Mouse (Mus musculus) neutrophil, adult 5-6 weeks (primary cell): Measurements from ENCODE around the gene Itga11. TPM values are rescaled to one million over a fixed set of nuclear protein-coding genes. Genes with fewer than 3 reads are reported as not detected.
A peak's percentile ranks its signal among the peaks of the same experiment; 100 is the strongest.
"Not testable (repeated sequence)": the region's sequence is repeated elsewhere in the genome, so short reads cannot be mapped to it uniquely, and the experiment has no call there.

ENCODE experiments used
- ATAC-seq: fragments of 151-379, 151-347 bp; 2 replicates; pipeline ENCODE4 v1.8.0; 2017; ENCODE audit warnings: mild to moderate bottlenecking, moderate TSS enrichment; ENCODE audit not compliant: insufficient number of reproducible peaks, poor library complexity, low FRiP score, severe bottlenecking; ENCODE audit errors: extremely low read depth
- total RNA-seq: library from RNA; stranded (forward); fragments of 200-1000 nt; gene quantifications from 2 replicates; pipeline ENCODE4 v1.2.3, GENCODE M21; 2017

Itga11 gene
- total RNA-seq, 1 experiment from 2014 or later, result not detected

DNA sequence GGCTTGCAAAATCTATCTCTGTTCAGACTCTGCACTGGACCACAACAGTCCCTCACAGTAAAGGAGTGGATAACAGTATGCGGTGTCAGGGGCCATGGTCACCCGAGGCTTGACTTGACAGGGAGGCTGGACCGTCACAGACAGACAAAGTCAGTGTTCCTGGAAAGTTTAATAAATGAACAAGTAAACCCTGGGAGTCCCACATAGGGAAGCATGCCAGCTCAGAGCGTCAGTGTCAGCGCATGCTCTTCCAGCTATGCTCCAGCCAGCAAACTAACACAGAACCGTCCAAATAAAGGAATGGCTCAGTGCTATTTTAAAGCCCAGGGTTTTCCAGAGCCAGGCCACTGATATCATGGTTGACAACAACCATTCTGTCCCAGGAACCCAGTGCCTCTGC, 69.0 kb downstream of the Itga11 start:
- ATAC-seq, result no peak

DNA sequence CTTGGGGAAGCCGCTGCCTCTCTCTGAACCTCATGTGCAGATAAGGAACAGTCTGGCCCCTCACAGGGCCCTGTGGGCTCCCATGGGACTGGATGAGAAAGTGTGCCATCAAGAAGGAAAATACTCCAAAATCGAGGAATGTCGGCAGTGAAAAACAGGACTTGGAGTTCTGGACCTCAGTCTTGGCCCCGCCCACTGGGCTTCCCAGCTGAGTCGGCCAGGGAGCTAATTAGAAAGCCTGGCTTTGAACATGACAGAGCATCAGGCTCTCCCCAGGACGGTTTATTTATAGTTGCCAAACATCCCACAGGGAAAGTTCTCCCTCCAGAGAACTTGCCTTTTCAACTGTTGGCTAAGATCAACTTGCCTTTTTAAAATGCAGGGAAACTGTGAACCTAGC, 72.0 kb downstream of the Itga11 start:
- no peak for ATAC-seq

DNA sequence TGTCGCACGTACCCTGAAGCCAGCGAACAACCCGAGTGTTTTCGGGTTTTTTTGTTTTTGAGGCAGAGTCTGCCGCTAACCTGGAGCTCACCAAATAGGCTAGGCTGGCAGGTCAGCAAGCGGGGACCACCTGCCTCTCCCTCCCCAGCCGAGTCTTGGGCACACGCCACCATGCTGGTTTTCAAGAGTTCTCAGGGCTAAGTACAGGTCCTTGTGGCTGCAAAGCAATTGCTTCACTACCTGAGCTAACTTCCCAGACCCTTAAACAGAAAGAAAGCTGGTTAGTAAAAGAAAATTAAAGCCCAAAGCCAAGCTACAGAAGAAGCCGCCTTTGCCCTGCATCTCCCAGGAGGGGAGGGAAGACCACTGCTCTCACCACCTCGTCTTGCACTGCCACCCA, 72.8 kb downstream of the Itga11 start:
- no peak for ATAC-seq

DNA sequence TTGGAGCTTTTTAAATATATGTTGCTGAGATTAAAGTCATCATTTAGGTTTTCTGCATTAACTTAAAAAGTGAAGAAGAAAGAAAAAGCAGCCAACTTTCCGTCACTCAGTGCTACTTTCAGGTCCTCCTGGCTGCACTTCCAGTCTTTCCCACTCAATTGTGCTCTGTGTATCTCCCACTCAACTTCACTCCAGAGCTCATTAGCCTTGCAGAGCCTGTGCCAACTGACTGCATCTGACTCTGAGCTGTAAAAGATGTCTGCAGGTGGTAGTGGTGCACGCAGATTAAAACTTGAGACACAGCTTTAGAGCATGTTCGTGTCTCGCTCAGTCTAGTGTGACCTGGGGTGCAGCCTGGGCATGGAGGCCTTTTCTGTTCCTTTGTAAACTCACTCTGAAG, 80.7 kb downstream of the Itga11 start:
- ATAC-seq, result no peak

DNA sequence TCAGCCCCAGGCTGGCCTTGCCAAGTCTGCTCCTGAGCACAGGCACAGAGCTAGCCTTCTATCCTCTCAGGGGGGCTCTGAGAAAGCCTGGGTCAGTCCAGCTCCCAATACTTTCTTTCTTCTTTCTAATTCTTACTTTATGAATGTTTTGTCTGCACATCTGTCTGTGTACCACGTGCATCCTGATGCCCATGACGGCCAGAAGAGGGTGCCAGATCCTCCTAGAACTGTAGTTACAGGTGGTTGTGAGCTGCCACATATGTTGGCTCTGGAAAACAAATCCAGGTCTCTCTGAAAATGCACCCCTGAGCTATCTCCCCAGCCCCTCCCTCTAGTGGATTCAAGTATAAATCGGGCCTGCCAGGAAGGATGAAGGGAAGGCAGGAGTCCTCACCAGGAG, 82.0 kb downstream of the Itga11 start:
- ATAC-seq, result no peak

DNA sequence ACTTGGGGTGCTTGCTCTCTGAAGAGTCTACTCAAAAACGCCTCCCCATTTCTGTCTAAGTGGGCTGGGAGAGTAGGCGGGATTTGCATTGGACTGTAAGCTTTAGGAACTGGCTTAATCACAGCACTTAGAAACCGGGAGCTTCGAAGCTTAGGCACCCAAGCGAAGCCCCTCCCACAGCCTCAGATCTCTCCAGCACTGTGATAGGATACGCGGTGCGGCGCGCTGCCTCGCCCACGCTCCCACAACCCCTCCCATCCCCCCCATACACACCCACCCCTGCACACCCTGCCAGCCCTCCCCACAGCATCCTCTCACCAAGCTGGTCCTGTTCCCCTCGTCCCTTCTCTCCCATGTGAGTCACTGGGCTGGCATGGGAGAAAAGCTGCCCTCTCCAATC, 85.9 kb downstream of the Itga11 start:
- no peak for ATAC-seq

DNA sequence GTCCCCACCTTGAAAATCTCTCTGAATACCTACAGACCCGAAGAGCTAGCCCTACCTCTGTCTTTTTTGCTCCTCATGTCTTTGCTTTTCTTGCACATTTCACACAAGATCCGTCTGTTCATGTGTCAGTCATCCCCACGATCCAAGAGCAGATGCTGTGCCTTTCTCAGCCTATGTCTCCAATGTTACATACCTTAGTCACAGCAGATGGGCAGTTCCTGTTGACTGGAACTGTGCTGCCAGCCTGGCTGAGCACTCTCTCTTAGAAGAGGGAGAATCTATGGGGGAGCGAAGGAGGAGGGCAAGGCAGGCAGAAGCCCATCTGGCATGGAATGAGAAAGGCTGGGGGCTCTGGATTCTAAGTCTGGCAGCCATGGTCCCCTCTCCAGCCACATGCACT, 87.7 kb downstream of the Itga11 start:
- ATAC-seq, result no peak

DNA sequence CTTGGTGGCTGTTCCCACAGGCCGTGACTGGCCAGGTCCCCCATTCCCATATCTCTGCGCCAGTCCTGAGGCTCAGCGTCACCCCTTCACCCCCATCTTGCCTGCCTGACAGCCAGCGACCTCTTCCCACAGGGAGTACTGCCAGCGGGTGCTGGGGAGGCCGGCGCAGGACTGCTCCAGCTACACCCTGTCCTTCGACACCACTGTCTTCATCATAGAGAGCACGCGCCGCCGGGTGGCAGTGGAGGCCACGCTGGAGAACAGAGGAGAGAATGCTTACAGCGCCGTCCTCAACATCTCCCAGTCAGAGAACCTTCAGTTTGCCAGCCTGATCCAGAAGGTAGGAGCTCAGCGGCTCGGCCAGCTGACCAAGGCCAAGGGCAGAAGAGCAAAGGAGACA, 89.8 kb downstream of the Itga11 start:
- no peak for ATAC-seq

DNA sequence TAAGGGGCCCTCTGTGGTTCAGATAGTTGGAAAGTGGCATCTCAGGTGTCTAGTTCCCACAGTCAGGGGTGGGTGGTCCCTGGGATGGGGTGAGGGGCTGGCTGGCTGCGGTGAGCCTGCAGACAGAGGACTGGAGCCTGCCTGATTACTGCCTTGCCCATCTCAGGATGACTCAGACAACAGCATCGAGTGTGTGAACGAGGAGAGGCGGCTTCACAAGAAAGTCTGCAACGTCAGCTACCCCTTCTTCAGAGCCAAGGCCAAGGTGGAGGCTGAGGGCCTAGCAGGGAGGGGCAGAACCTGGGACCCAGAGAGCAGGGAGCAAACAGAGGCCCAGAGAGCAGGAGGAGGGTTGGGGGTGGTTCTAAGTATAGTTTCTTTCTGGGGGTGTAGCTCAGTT, 90.7 kb downstream of the Itga11 start:
- no peak for ATAC-seq

DNA sequence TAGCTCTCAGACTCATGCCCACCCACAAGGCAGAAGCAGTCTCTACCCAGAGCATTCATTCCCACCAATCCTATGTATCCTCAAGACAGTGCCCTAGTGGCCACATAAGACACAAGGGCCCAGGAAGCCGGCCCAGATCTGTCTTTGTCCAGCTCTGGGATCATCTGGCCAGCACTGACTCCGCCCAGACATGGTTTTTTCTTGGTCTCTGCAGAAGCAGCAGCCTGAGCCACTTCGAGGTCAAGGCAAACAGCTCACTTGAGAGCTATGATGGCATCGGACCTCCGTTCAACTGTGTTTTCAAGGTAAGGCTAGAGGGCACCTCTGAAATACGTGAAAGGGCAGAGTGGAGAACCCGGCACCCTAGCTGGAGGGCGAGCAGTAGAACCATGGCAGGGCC, 95.1 kb downstream of the Itga11 start:
- no peak for ATAC-seq

DNA sequence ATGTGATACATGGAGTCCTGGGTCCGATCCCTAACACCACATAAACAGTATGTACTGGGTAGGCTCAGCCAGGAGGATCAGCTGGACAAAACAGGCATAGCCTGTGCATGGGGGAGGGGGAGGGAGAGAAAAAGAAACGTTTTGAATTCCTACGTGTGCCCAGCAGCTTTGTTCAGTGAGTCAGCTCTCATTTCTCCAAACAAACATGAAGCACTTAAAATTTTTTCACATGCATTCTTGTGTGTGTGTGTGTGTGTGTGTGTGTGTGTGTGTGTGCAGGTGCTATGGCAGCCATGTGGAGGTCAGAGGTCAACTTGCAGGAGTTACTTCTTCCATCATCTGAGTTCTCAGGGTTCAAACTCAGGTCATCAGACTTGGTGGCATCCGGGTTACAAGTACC, 97.8 kb downstream of the Itga11 start:
- ATAC-seq, result no peak

DNA sequence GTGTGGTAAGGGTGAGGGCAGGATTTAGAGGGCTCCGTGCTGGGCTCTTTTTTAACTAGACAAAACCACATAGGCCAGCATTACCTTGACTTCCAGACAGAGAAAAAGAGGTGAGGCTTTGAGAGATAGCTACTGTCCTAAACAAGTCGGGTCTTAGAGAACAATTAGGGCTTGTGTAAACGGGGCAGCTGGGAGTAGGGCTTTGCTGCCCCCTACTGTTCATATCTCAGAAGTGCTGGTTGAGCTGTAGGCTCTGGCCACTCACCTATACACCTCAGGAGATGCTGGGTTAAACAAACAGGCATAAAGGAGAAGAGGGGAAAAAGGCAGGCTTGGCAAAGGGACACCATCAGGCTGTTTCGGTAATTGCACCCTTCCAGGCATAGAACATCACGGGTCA, 99.8 kb downstream of the Itga11 start:
- ATAC-seq, result 0 out of 2 replicates have a peak, but pooled peaks have one; percentile 37

DNA sequence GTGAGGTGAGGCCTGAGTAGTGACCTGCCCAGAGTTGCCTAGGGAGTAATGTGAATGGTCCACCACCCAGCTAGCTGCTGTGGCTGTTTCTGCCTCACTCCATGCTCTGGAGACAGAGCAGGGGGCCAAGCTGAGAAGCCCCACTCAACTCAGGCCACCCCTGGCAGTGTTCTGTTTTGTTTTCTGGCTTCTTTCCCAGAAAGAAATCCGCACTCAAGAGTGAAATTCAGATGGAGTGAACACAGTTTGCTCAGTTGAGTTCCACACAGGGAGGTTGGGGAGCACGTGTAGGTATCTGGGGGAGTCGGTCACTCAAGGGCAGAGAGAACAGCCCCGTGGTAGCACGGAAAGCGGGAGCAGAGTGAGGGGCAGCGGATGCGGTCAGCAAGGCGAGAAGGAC, 101.1 kb downstream of the Itga11 start:
- no peak for ATAC-seq

DNA sequence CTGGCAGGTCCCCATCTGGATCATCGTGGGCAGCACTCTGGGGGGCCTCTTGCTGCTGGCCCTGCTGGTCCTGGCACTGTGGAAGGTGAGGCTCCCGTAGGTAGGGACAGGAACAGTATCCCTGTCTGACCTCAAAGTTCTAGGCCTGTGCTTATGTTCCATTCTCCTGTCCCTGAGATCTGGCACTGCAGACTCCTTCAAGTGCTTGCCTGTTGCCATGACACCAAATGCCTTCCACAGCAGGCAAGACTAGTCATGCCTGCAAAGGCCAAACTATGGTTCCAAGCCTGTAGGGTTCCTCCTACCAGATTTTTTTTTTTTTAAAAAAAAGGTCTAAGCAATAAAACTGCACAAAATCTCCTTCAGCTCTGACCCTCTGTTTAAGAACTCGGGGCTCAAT, 104.3 kb downstream of the Itga11 start:
- ATAC-seq, result no peak

DNA sequence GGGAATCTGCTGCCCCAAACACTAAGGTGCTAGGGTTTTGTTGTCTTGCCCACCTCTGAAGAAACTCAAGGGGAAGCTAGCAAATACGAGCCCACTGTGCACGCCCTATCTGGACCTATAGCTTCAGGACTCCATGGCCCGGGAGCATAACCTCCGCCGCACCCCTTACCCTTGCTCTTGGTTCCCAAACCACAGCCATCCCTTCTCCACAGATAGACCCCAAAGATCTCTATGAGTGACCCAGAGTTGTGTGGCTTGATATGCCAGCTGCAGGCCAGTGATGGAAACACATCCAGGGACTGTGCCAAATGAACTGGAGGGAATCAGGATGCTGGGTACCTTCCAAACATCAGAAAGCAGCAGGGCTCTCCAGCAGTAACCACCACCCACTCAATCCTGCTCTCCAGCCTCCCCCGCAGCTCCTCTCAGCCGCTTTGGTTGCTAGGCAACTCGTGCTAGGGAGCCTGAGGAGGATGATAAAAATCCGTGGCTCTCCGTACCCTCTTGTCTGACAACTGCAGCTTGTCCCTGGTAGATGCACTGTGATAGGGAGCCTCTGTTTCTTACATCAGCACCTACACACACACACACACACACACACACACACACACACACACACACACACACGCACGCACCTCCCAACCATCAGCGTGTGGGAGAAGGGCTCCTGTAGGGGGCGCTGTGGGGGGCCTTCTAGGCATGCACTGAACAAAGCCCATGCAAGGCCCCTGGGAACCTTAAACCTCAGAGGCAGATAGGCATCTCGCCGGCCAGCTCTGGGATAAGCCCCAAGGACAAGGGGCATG, 105.6 kb downstream of the Itga11 start:
- ATAC-seq, result no peak

DNA sequence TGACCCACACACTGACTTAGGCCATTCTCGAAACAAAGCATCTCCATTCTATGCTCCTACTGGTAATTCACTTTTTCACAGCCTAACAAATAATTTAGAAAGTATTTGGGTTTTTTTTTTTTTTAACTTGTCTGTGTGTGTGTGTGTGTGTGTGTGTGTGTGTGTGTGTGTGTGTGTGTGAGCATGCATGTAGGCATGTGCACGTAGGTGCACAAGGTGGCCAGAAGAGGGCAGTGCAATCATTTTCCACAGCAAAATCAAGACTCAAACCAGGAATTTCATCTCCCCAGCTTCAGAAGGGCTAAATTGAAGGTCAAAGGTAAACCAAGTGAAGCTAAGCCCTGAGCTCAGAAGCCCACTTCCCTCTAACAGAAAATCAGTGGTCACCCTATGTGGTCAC, 106.6 kb downstream of the Itga11 start:
- ATAC-seq, result no peak

DNA sequence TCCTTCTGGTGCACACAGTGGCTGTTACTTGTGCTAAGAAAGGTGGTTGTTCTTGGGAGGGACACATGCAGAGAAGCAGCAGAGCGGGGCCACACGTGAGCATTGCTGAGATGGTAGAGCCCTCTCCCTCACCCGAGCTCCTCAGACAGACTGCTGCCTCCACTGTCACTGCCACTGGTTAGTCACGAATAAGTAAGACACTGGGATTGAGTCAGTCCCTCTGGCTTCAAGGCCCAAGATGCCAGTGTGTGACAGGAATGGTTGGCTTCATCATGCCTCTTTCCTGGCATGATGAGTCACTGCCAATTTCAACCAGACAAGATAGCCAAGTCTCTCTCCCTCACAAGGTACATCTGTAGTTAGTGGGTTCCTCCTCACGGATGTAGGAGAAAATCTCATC, 109.1 kb downstream of the Itga11 start:
- no peak for ATAC-seq

DNA sequence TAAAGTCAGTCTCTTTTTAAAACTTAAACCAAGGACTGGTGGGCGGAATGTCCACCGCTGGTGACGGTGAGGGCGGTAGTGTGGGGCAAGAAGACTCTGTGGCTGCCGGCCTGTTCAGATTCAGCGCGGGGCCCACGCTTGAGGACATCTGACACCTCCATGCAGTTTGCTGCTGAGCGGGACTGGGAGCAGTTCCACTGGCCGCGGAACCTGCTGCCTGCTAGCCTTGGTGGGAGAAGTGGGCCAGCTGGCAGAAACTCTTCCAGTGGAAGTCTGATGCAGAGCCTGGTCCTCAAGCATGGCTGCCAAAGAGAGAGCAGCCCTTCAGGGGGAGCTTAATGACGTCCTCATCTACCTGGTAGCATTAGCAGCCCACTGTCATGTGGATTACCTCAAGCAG, 112.2 kb downstream of the Itga11 start:
- ATAC-seq, result no peak

DNA sequence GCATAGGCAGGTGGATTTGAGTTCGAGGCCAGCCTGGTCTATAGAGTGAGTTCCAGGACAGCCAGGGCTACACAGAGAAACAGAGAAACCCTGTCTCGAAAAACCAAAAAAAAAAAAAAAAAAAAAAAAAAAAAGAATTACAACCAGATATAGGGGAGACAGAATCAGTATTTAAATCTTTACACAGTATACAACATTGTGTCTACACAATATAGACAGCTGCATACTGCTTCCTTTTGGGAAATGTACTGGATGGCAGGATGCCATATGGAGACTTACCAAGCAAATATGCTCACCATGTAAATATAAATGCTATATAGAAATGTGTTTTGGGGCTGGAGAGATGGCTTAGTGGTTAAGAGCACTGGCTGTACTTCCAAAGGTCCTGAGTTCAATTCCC, 121.6 kb downstream of the Itga11 start:
- not testable (repeated sequence) for ATAC-seq

DNA sequence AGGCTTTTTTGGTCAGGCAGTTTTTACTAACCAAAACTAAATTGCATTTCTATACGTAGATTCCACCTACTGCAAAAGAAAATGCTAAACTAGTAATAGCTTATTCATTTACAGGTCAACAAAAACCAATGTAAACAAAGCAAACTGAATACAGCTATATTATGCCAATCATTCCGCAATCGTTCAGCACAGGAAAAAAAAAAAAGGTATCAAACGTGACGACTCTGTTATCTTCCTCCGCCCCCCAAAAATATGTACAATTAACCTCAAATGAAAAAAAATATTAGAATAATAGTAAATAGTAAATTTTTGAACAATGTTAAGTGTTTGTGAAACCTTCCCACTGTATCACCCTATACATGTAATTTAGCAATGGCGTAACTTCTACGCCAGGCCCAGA, 132.5 kb downstream of the Itga11 start:
- ATAC-seq, result no peak
